Mouse (Mus musculus): Measurements from ENCODE around the gene Tmem59l. TPM values are rescaled to one million over a fixed set of nuclear protein-coding genes. Genes with fewer than 3 reads are reported as not detected.

Gene Tmem59l
- polyA plus RNA-seq, 1 experiment from 2014 or later, result 2.8 TPM

DNA sequence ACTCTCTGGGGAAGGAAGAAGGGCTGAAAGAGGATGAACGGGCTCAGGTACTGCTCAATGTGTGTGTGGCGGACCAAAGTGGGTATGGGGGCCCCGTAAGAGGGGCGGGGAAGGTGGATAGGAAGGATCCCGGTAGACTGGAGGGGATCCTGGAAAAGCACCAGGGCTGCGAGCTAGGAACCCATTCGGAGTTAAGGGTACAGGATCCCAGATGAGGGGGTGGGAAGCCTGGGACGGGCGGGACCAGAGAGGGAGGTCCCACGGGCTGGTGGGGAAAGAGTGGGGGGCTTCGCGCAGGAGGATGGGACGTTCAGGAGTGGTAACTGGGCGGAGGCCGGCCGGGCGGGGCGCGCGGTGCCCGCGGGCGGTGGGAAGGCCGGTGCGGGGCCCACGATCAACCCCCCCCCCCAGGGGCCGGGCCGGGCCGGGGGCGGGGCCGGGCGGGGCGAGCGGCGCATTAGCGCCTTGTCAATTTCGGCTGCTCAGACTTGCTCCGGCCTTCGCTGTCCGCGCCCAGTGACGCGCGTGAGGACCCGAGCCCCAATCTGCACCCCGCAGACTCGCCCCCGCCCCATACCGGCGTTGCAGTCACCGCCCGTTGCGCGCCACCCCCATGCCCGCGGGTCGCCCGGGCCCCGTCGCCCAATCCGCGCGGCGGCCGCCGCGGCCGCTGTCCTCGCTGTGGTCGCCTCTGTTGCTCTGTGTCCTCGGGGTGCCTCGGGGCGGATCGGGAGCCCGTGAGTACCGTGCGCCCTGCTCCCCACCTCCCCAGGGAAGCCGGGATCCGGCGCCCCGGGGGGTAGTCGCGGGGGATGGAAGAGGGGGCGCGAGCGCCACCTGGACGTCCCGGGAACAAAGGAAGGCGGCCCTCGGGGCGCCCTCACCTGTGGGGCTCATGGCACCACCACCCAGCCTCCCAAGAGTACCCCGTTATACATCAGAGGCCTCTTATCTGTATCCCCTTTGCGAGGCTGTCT, 5.8 kb upstream of the Tmem59l start, which contains the start of gene Crlf1:
Gene Crlf1, plus strand, starts transcription at position 495 of the 977 bp plus-strand sequence.
- Histone ChIP-seq H3K36me3 (ENCODE audit: control insufficient read depth, insufficient read depth, low read length) (no peaks in the 10 kb centered on the region), H3K9ac (ENCODE audit: low read length) (peak within 1 kb of the TSS; percentile 66), H3K4me2 (ENCODE audit: low read depth, low read length) (peak within 1 kb of the TSS; percentile 94), H3K27ac (ENCODE audit: low read length) (no peak within 1 kb of the TSS), H3K4me3 (replicated peaks; ENCODE audit: low read length) (peak within 1 kb of the TSS; percentile 48), H3K27me3 (ENCODE audit: control insufficient read depth, insufficient read depth, low read length) (peaks cover 98% of the 10 kb centered on the region), H3K4me1 (ENCODE audit: control insufficient read depth, insufficient read depth, low read length) (peaks cover 37% of the 10 kb centered on the region), H3K9me3 (replicated peaks; ENCODE audit: control insufficient read depth, low read length) (no peaks in the 10 kb centered on the region)
- under 1% methylated on average over 65 of the region's 93 CpGs for WGBS
- ATAC-seq (ENCODE audit: insufficient read depth, low FRiP score), result no peak

DNA sequence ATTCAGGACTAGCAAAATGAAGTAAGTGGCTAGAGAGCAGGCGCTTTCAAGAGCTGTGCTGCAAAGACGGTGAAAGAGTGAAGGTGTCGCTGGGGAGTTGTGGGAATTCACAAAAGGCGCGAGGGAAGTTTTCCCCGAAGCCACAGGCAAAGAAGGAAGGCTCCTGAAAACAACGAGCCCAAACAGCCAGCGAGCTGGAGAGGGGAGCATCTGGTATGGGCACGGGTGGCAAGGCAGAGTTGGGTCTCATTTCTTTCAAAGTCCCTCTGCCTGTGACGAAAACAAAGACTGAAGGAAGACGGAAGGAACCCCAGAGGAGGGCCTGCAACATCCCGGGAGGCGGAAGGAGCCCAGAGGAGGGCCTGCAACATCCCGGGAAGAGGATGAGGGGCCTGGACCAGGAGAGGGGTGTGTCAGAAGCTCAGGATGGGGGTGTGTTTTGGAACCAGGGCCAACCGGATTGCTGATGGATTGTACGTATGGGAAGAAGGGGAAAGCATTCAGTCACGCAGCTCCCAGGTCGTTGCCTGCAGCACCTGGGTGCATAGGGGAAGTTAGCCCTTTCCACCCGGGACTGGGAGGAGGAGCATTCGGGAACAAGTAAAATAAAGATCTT, 3.8 kb upstream of the Tmem59l start:
- Histone ChIP-seq H3K9me3 (replicated peaks; ENCODE audit: control insufficient read depth, low read length) (no peaks in the 10 kb centered on the region), H3K27ac (ENCODE audit: low read length) (no peak overlapping the region), H3K27me3 (ENCODE audit: control insufficient read depth, insufficient read depth, low read length) (peaks cover 96% of the 10 kb centered on the region), H3K4me2 (ENCODE audit: low read depth, low read length) (no peak overlapping the region), H3K4me3 (replicated peaks; ENCODE audit: low read length) (no peak overlapping the region), H3K4me1 (ENCODE audit: control insufficient read depth, insufficient read depth, low read length) (peaks cover 43% of the 10 kb centered on the region), H3K36me3 (ENCODE audit: control insufficient read depth, insufficient read depth, low read length) (no peaks in the 10 kb centered on the region), H3K9ac (ENCODE audit: low read length) (no peak overlapping the region)
- no peak for ATAC-seq (ENCODE audit: insufficient read depth, low FRiP score)
- WGBS, result 9% methylated on average over 20 of the region's 20 CpGs

DNA sequence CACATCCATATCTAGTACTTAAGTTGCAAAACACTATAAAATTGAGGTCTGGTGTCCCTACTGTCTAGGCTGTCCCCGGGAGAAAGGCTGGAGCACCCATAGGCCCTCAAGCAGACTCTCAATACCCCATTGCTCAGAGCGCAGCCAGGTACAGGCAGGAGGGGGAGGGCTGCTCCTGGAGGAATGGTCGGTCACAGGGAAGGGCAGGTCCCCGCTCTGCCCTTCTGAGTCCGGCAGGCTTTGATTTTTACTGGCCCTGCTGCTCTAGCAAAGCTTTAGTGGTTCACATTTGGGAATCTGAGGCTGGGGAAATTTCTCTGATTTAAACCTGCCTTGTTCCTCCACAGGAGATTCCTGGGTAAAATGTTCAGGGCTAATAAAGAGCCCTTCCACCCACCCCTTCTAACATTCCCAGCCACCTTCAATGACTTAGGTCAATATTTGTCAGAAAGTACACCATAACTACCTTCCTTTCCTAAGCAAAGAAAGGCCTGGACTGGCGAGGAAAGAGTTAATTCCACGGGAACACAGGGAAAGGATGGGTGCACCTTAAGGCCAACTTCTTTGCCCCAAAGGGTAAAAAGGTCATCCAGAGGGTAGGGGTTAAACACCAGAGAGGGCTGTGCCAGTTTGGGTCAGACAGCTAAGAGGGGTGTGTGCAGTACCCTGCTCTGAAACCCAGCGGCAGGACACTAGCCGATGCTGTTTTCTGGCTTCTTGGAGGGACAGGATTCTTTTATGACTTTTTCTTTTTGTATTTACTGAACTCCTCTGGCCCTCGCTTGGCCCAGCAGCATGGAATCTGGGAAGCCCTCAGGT, 3.1 kb upstream of the Tmem59l start:
- Histone ChIP-seq H3K9me3 (replicated peaks; ENCODE audit: control insufficient read depth, low read length) (no peaks in the 10 kb centered on the region), H3K4me1 (ENCODE audit: control insufficient read depth, insufficient read depth, low read length) (peaks cover 43% of the 10 kb centered on the region), H3K4me3 (replicated peaks; ENCODE audit: low read length) (no peak overlapping the region), H3K27me3 (ENCODE audit: control insufficient read depth, insufficient read depth, low read length) (peaks cover 96% of the 10 kb centered on the region), H3K9ac (ENCODE audit: low read length) (no peak overlapping the region), H3K4me2 (ENCODE audit: low read depth, low read length) (no peak overlapping the region), H3K27ac (ENCODE audit: low read length) (no peak overlapping the region), H3K36me3 (ENCODE audit: control insufficient read depth, insufficient read depth, low read length) (no peaks in the 10 kb centered on the region)
- ATAC-seq (ENCODE audit: insufficient read depth, low FRiP score), result no peak
- WGBS, result 17% methylated on average over 10 of the region's 10 CpGs

DNA sequence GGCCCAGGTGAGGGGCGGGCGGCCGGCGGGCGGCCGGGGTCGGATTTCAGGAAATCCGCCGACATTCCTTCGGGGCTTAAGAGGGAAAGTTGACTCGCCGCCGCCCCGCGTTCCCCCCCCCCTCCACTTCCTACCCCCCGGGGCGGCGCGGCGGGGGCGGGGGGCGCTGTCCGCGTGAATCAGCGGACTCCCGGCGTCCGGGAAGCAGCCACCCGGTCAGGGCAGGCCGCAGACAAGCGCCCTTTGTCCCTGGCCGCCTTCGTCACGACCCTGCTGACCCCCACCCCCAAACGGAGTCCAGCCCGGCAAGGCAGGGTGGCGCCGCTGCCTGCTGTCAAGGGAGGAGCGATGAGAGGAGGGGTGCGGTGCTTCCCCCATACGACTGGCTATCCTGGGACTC, 2.4 kb upstream of the Tmem59l start:
- WGBS, result 3% methylated on average over 39 of the region's 41 CpGs
- ATAC-seq (ENCODE audit: insufficient read depth, low FRiP score), result no peak
- peak overlapping the region; percentile 31 for H3K4me3 ChIP-seq (replicated peaks; ENCODE audit: low read length)
- H3K36me3 ChIP-seq (ENCODE audit: control insufficient read depth, insufficient read depth, low read length), result no peaks in the 10 kb centered on the region
- peaks cover 94% of the 10 kb centered on the region for H3K27me3 ChIP-seq (ENCODE audit: control insufficient read depth, insufficient read depth, low read length)
- peak overlapping the region; percentile 54; the same call in 1 of the 2 replicates for H3K9ac ChIP-seq (ENCODE audit: low read length)
- no peak overlapping the region for H3K27ac ChIP-seq (ENCODE audit: low read length)
- H3K4me1 ChIP-seq (ENCODE audit: control insufficient read depth, insufficient read depth, low read length), result peaks cover 43% of the 10 kb centered on the region
- no peaks in the 10 kb centered on the region for H3K9me3 ChIP-seq (replicated peaks; ENCODE audit: control insufficient read depth, low read length)
- H3K4me2 ChIP-seq (ENCODE audit: low read depth, low read length), result peak overlapping the region; percentile 63

DNA sequence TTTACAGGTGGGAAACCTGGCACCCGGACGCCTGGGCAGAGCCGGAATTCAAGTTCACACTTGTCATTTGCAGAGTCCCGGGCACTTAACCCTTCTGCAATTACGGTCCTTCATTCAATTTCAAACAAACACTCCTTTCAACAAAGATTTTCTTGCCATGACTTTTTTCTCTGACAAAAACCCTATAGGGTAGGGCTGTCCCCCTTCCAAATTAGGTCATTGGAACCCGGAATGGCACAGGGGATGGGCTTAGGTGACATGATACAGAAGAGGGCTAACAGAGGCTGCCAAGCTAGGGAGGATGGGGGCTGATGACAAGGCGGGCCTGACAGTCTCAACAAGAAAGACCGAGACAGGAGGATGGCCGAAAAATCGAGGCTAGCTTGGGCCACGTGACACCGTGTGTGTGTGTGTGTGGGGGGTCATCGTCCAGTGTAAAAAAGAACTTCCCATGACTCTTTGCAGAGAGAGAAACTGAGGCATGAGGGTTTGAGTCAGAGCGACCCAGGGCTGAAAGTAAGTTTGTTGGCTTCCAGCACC, 1.8 kb upstream of the Tmem59l start:
- 4% methylated on average over 14 of the region's 14 CpGs for WGBS
- Histone ChIP-seq H3K4me2 (ENCODE audit: low read depth, low read length) (peak overlapping the region; percentile 63), H3K27me3 (ENCODE audit: control insufficient read depth, insufficient read depth, low read length) (peaks cover 94% of the 10 kb centered on the region), H3K9me3 (replicated peaks; ENCODE audit: control insufficient read depth, low read length) (no peaks in the 10 kb centered on the region), H3K9ac (ENCODE audit: low read length) (0 out of 2 replicates have a peak overlapping the region, but pooled peaks have one; percentile 54), H3K4me3 (replicated peaks; ENCODE audit: low read length) (peak overlapping the region; percentile 39), H3K4me1 (ENCODE audit: control insufficient read depth, insufficient read depth, low read length) (peaks cover 43% of the 10 kb centered on the region), H3K27ac (ENCODE audit: low read length) (0 out of 2 replicates have a peak overlapping the region, but pooled peaks have one; percentile 7), H3K36me3 (ENCODE audit: control insufficient read depth, insufficient read depth, low read length) (no peaks in the 10 kb centered on the region)
- no peak for ATAC-seq (ENCODE audit: insufficient read depth, low FRiP score)

DNA sequence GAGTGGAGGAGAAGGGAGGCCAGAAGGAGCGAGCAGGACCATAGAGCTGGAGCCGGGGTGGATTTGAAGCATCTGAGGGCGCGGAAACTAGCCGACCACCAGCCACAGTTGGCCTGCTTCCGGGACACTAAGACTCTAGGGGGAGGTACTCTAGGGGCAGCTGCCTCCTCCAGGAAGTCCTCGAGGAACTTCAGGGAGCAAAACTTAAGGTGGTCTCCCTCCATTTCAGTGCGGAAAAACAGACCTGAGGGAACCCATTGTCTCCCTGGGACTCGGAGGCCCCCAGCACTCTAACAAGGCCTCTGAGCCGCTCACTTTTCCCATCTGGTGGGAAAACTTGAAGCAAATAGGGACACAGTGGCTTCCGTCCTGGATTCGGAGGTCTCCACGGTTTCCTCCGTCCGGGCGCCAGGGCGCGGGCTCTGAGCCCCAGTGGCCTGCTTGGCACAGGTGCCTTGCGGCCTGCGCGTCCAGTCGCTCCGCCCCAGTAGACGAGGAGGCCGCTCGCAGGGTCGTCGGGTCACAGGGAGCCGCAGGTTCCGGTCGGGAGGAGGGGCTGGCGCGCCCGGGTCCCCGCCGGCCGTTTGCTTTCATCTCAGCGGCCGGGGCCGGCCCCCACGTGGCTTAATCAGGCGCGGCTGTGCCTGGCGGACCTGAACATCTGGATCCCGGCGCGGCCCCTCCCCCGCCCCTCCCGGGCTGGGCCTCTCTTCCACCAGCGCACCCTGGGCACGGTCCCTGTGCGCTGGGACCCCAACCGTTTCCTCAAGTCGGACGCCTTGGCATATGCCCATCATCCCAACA, 1.0 kb upstream of the Tmem59l start:
- 5% methylated on average over 55 of the region's 55 CpGs for whole genome bisulfite sequencing
- Histone ChIP-seq H3K27ac (ENCODE audit: low read length) (0 out of 2 replicates have a peak overlapping the region, but pooled peaks have one; percentile 7), H3K4me1 (ENCODE audit: control insufficient read depth, insufficient read depth, low read length) (peaks cover 35% of the 10 kb centered on the region), H3K36me3 (ENCODE audit: control insufficient read depth, insufficient read depth, low read length) (no peaks in the 10 kb centered on the region), H3K9me3 (replicated peaks; ENCODE audit: control insufficient read depth, low read length) (no peaks in the 10 kb centered on the region), H3K27me3 (ENCODE audit: control insufficient read depth, insufficient read depth, low read length) (peaks cover 86% of the 10 kb centered on the region), H3K9ac (ENCODE audit: low read length) (peak overlapping the region; percentile 54; the same call in 1 of the 2 replicates), H3K4me2 (ENCODE audit: low read depth, low read length) (peak overlapping the region; percentile 57), H3K4me3 (replicated peaks; ENCODE audit: low read length) (peak overlapping the region; percentile 39)
- ATAC-seq (ENCODE audit: insufficient read depth, low FRiP score), result peak; percentile 18; the same call in 1 of the 2 replicates

DNA sequence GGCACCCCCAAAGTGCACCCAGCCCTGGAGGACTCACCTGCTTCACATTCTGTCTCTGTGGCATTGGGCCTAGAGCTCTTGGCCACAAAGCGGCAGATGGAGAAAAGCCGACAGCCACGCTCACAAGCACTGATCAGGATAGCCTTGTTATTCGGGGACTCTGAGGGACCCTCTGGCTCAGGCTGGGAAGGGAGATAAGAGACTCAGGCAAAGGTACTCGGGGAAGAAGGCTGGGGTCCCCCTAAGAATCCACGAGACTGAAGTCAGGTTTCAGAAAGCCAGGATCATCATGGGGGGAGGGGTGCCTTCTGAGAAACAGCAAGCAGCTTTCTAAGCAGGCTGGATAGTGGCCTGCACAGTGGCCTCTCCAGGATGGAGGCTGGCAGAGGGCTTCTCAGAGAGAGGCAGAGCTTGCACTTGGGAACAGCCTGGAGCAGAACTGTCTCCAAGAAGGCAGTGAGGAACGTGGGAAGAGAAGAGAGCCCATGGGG, 922 bp downstream of the Tmem59l start:
- 58% methylated on average over 7 of the region's 7 CpGs for WGBS
- Histone ChIP-seq H3K4me2 (ENCODE audit: low read depth, low read length) (no peak overlapping the region), H3K36me3 (ENCODE audit: control insufficient read depth, insufficient read depth, low read length) (no peaks in the 10 kb centered on the region), H3K4me1 (ENCODE audit: control insufficient read depth, insufficient read depth, low read length) (peaks cover 26% of the 10 kb centered on the region), H3K9ac (ENCODE audit: low read length) (no peak overlapping the region), H3K27ac (ENCODE audit: low read length) (no peak overlapping the region), H3K27me3 (ENCODE audit: control insufficient read depth, insufficient read depth, low read length) (peaks cover 66% of the 10 kb centered on the region), H3K4me3 (replicated peaks; ENCODE audit: low read length) (no peak overlapping the region), H3K9me3 (replicated peaks; ENCODE audit: control insufficient read depth, low read length) (no peaks in the 10 kb centered on the region)
- no peak for ATAC-seq (ENCODE audit: insufficient read depth, low FRiP score)

DNA sequence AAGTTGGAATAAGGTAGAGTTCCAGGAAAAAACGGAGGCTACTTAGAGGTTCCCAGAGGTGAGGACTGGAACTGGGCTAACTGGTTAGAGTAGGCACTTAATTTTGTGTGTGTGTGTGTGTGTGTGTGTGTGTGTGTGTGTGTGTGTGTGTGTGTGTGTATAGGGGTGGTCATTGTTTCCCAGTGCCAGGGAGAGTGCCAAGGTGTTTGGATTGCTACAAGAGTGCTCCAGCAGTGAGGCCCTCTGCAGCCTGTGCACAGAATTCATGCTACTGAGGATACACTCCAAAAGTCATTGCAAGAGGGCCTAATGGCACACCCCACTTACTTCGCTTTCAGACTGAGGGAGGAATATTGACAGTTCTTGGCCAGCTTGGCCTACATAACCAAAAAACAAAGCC, 4.2 kb downstream of the Tmem59l start:
- Histone ChIP-seq H3K36me3 (ENCODE audit: control insufficient read depth, insufficient read depth, low read length) (no peaks in the 10 kb centered on the region), H3K4me3 (replicated peaks; ENCODE audit: low read length) (no peak overlapping the region), H3K9ac (ENCODE audit: low read length) (no peak overlapping the region), H3K9me3 (replicated peaks; ENCODE audit: control insufficient read depth, low read length) (no peaks in the 10 kb centered on the region), H3K27me3 (ENCODE audit: control insufficient read depth, insufficient read depth, low read length) (peaks cover 40% of the 10 kb centered on the region), H3K4me2 (ENCODE audit: low read depth, low read length) (no peak overlapping the region), H3K4me1 (ENCODE audit: control insufficient read depth, insufficient read depth, low read length) (peaks cover 7% of the 10 kb centered on the region), H3K27ac (ENCODE audit: low read length) (no peak overlapping the region)
- ATAC-seq (ENCODE audit: insufficient read depth, low FRiP score), result no peak
- WGBS, result 42% methylated on average over 2 of the region's 2 CpGs
